8 mouse cellular contexts compared by ENCODE assay signal in genomic region chr7:109959716-109960612, GRCm38 (mm10). TPM values are rescaled to one million over a fixed set of nuclear protein-coding genes. Genes with fewer than 3 reads are reported as not detected.
A peak's percentile ranks its signal among the peaks of the same experiment; 100 is the strongest.
DNase-seq lines count a peak whose midpoint lies in the region; ATAC-seq and TF ChIP-seq lines count a peak whose summit lies in the region.

Gene Dennd5a (minus strand): TSS chr7:109960470.

- in situ Hi-C loops in Patski (cut with MboI; ENCODE audit: low pct_unique_long_range_greater_than_20kb) = no loop called here

- H3K36me3 ChIP-seq in hindbrain, embryonic 14.5 days (replicated peaks; ENCODE audit: control insufficient read depth, insufficient read depth) = no peaks in the 10 kb centered on the region

- H3K9me3 ChIP-seq in hindbrain, embryonic 14.5 days (ENCODE audit: control insufficient read depth, low read length) = no peaks in the 10 kb centered on the region

- H3K9ac ChIP-seq in hindbrain, embryonic 14.5 days = peak within 1 kb of the TSS; percentile 95

- H3K27ac ChIP-seq in hindbrain, embryonic 14.5 days = peak within 1 kb of the TSS; percentile 91

- H3K4me2 ChIP-seq in hindbrain, embryonic 14.5 days (replicated peaks) = peak within 1 kb of the TSS; percentile 91

- no peak for DNase-seq in Patski (ENCODE audit: low read depth, low spot score)
- DNase-seq in cerebellum, postnatal 14 days = peak; percentile 88 to 91
- DNase-seq in frontal cortex, postnatal 25 days (ENCODE audit: low spot score in 2 of 2) = peak; percentile 46 to 63
- peak; percentile 88 for DNase-seq in hindbrain, embryonic 14.5 days (ENCODE audit: low spot score)
- peak; percentile 66 for DNase-seq in left cerebral cortex, adult 11 months (ENCODE audit: low spot score)
- peak; percentile 87 to 91 for DNase-seq in lung, postnatal 4 days
- peak; percentile 85 for DNase-seq in retina, postnatal 7 days (ENCODE audit: low read depth, low spot score)
- peak; percentile 63 for DNase-seq in urinary bladder, adult 2 months (ENCODE audit: low spot score)

- no peak for TF ChIP-seq CTCF in Patski (IDR thresholded peaks at IDR 0.05)

- peaks cover 36% of the 10 kb centered on the region for H3K4me1 ChIP-seq in hindbrain, embryonic 14.5 days (replicated peaks; ENCODE audit: control insufficient read depth, insufficient read depth, low read length)

- peak; percentile 83 for ATAC-seq in Patski
- peak; percentile 96 for ATAC-seq in hindbrain, embryonic 14.5 days (ENCODE audit: low FRiP score)

- CTCF ChIA-PET in Patski (lab: Charles Lee) = no interaction called here

- POLR2A ChIA-PET in Patski (lab: Charles Lee) = interaction anchor here (1.0 to 1.1 kb wide), 2 partner anchors 14 to 61 kb away, joined by 3 to 4 read pairs; no protein-coding TSS in a partner anchor

- H3K27me3 ChIP-seq in Patski = no peaks in the 10 kb centered on the region
- H3K27me3 ChIP-seq in hindbrain, embryonic 14.5 days (ENCODE audit: control insufficient read depth, insufficient read depth, low read length) = no peaks in the 10 kb centered on the region

- H3K4me3 ChIP-seq in hindbrain, embryonic 14.5 days (replicated peaks; ENCODE audit: low read length) = peak within 1 kb of the TSS; percentile 71

- WGBS in hindbrain, embryonic 14.5 days = under 1% methylated on average over 85 of the region's 107 CpGs

RNA-seq across cellular contexts. Expression of gene Dennd5a, which starts in this region (rescaled TPM):
- polyA plus RNA-seq in Patski (2021) = 112 TPM
- 55.3 and 56.0 TPM in 2 replicates for polyA plus RNA-seq in hindbrain, embryonic 14.5 days (2014; fragmentation: Nextera tagmentation; extraction: Ambion mirVana)
- 63.8 and 75.8 TPM in 2 replicates for polyA plus RNA-seq in urinary bladder, adult 2 months (2012; rRNA removed)
